Mouse (Mus musculus) E14TG2a.4 (cell line): ENCODE results near the gene Adgrf1.

Experiments
- H3K27me3 ChIP-seq: 2 replicates; pipeline ENCODE4 v1.6.1; 2014; ENCODE audit warnings: low read length, control low read depth; ENCODE audit not compliant: insufficient read depth
- H3K36me3 ChIP-seq: 2 replicates; pipeline ENCODE4 v1.6.1; 2014; ENCODE audit warnings: low read length, control low read depth; ENCODE audit not compliant: insufficient read depth
- H3K4me1 ChIP-seq: replicated peaks from 2 replicates; pipeline ENCODE4 v1.6.1; 2014; ENCODE audit warnings: low read depth, low read length, control low read depth
- H3K4me3 ChIP-seq: replicated peaks from 2 replicates; pipeline ENCODE4 v1.5.1; 2014; ENCODE audit warnings: mild to moderate bottlenecking, low read length
- H3K9me3 ChIP-seq: 2 replicates; pipeline ENCODE4 v1.6.1; 2014; ENCODE audit warnings: low read length, control low read depth
- CTCF ChIP-seq: conservative IDR thresholded peaks from 2 replicates; pipeline ENCODE4 v1.5.1; 2014; ENCODE audit warnings: low read length
- NANOG ChIP-seq: IDR thresholded peaks from 2 replicates; pipeline ENCODE4 v1.6.1; 2014; ENCODE audit warnings: borderline replicate concordance, low read length, mixed read lengths
- POU5F1 ChIP-seq: IDR thresholded peaks from 2 replicates; pipeline ENCODE4 v1.6.1; 2014; ENCODE audit warnings: low read length, borderline replicate concordance

The Adgrf1 gene

GRCm38 (mm10) chr17:43257699-43258098 lies 12.4 kb upstream of the Adgrf1 start:
- Histone ChIP-seq H3K27me3 (no peaks in the 10 kb centered on the region), H3K4me1 (0 out of 2 replicates have a peak, but pooled peaks cover 4% of the 10 kb centered on the region), H3K4me3 (no peak overlapping the region), H3K9me3 (peaks cover 24% of the 10 kb centered on the region), H3K36me3 (no peaks in the 10 kb centered on the region)
- TF ChIP-seq POU5F1 = no peak
- no peak for TF ChIP-seq CTCF
- no peak for TF ChIP-seq NANOG

GRCm38 (mm10) chr17:43261937-43262336 lies 8.2 kb upstream of the Adgrf1 start:
- peaks cover 41% of the 10 kb centered on the region for H3K9me3 ChIP-seq
- TF ChIP-seq POU5F1 = no peak
- TF ChIP-seq CTCF = no peak
- no peak for TF ChIP-seq NANOG
- no peak overlapping the region for H3K4me3 ChIP-seq

GRCm38 (mm10) chr17:43264739-43265138 lies 5.4 kb upstream of the Adgrf1 start:
- TF ChIP-seq POU5F1 = no peak
- no peak for TF ChIP-seq NANOG
- TF ChIP-seq CTCF = no peak
- no peaks in the 10 kb centered on the region for H3K36me3 ChIP-seq
- 0 out of 2 replicates have a peak, but pooled peaks cover 2% of the 10 kb centered on the region for H3K27me3 ChIP-seq
- H3K9me3 ChIP-seq = peaks cover 25% of the 10 kb centered on the region
- no peaks in the 10 kb centered on the region; the same call in 1 of the 2 replicates for H3K4me1 ChIP-seq
- no peak overlapping the region for H3K4me3 ChIP-seq

More at GRCm38 (mm10) chr17:43261937-43262336, 8.2 kb upstream of the Adgrf1 start:
- no peaks in the 10 kb centered on the region for H3K36me3 ChIP-seq
- no peaks in the 10 kb centered on the region; the same call in 1 of the 2 replicates for H3K4me1 ChIP-seq
- 0 out of 2 replicates have a peak, but pooled peaks cover 2% of the 10 kb centered on the region for H3K27me3 ChIP-seq

- Histone ChIP-seq H3K4me3 (peak overlapping the region; percentile 57), H3K4me1 (no peaks in the 10 kb centered on the region; the same call in 1 of the 2 replicates), H3K36me3 (no peaks in the 10 kb centered on the region), H3K27me3 (0 out of 2 replicates have a peak, but pooled peaks cover 2% of the 10 kb centered on the region), H3K9me3 (peaks cover 25% of the 10 kb centered on the region)
- TF ChIP-seq POU5F1 = no peak
- peak; percentile 76 for TF ChIP-seq CTCF
- no peak for TF ChIP-seq NANOG
Observed at GRCm38 (mm10) chr17:43265178-43265837, 4.8 kb upstream of the Adgrf1 start.

GRCm38 (mm10) chr17:43265944-43266343 lies 4.2 kb upstream of the Adgrf1 start:
- TF ChIP-seq POU5F1 (no peak), CTCF (no peak), NANOG (no peak)
- Histone ChIP-seq H3K27me3 (0 out of 2 replicates have a peak, but pooled peaks cover 2% of the 10 kb centered on the region), H3K36me3 (no peaks in the 10 kb centered on the region), H3K4me3 (no peak overlapping the region), H3K9me3 (peaks cover 25% of the 10 kb centered on the region), H3K4me1 (no peaks in the 10 kb centered on the region; the same call in 1 of the 2 replicates)

GRCm38 (mm10) chr17:43266636-43267035 lies 3.5 kb upstream of the Adgrf1 start:
- TF ChIP-seq POU5F1 = no peak
- no peak for TF ChIP-seq NANOG
- no peak; the same call in 1 of the 2 replicates for TF ChIP-seq CTCF
- Histone ChIP-seq H3K36me3 (no peaks in the 10 kb centered on the region), H3K4me1 (no peaks in the 10 kb centered on the region; the same call in 1 of the 2 replicates), H3K9me3 (peaks cover 25% of the 10 kb centered on the region), H3K4me3 (no peak overlapping the region), H3K27me3 (0 out of 2 replicates have a peak, but pooled peaks cover 2% of the 10 kb centered on the region)

- Histone ChIP-seq H3K4me1 (no peaks in the 10 kb centered on the region; the same call in 1 of the 2 replicates), H3K36me3 (no peaks in the 10 kb centered on the region), H3K27me3 (0 out of 2 replicates have a peak, but pooled peaks cover 2% of the 10 kb centered on the region), H3K9me3 (peaks cover 21% of the 10 kb centered on the region), H3K4me3 (no peak overlapping the region)
- TF ChIP-seq CTCF (peak; percentile 63), NANOG (no peak)
Observed at GRCm38 (mm10) chr17:43267046-43267749, 2.9 kb upstream of the Adgrf1 start.

- no peaks in the 10 kb centered on the region for H3K4me1 ChIP-seq
- peaks cover 12% of the 10 kb centered on the region for H3K9me3 ChIP-seq
- no peak for TF ChIP-seq NANOG
- TF ChIP-seq CTCF = no peak
- TF ChIP-seq POU5F1 = no peak
- H3K27me3 ChIP-seq = no peaks in the 10 kb centered on the region
- no peak overlapping the region for H3K4me3 ChIP-seq
- no peaks in the 10 kb centered on the region for H3K36me3 ChIP-seq
Observed at GRCm38 (mm10) chr17:43276220-43276619, 6.1 kb downstream of the Adgrf1 start.
